Mouse (Mus musculus): ENCODE data around the gene Olfr702. TPM values are rescaled to one million over a fixed set of nuclear protein-coding genes. Genes with fewer than 3 reads are reported as not detected.

Olfr702 gene
- polyA plus RNA-seq (2012; ENCODE audit: insufficient read depth, insufficient read length, missing spikeins), result not detected in 2 replicates

GRCm38 (mm10) chr7:106833793-106834192, at the start of gene Olfr702:
TSS of gene Olfr702 (minus strand) at chr7:106833893.
- H3K4me3 ChIP-seq (ENCODE audit: insufficient read depth, low read depth, low read length), result no peak within 1 kb of the TSS
- no peaks in the 10 kb centered on the region for H3K4me1 ChIP-seq (ENCODE audit: control insufficient read depth, insufficient read depth, insufficient read length, low read length)
- no peak within 1 kb of the TSS for H3K27ac ChIP-seq (replicated peaks; ENCODE audit: low read depth, low read length)

GRCm38 (mm10) chr7:106876791-106877190, 43.1 kb upstream of the Olfr702 start, which contains the start of gene Olfr705:
TSS of gene Olfr705 (minus strand) at chr7:106876891.
- Histone ChIP-seq H3K4me3 (ENCODE audit: insufficient read depth, low read depth, low read length) (no peak within 1 kb of the TSS), H3K4me1 (ENCODE audit: control insufficient read depth, insufficient read depth, insufficient read length, low read length) (no peaks in the 10 kb centered on the region), H3K27ac (replicated peaks; ENCODE audit: low read depth, low read length) (no peak within 1 kb of the TSS)

- H3K4me1 ChIP-seq (ENCODE audit: control insufficient read depth, insufficient read depth, insufficient read length, low read length), result no peaks in the 10 kb centered on the region
- no peak within 1 kb of the TSS for H3K27ac ChIP-seq (replicated peaks; ENCODE audit: low read depth, low read length)
- no peak within 1 kb of the TSS for H3K4me3 ChIP-seq (ENCODE audit: insufficient read depth, low read depth, low read length)
These were observed 29.2 kb upstream of the Olfr702 start, which contains the start of gene Olfr704 for GRCm38 (mm10) chr7:106862885-106863284. TSS of gene Olfr704 (plus strand) at chr7:106863185.

GRCm38 (mm10) chr7:106843060-106843459, 9.4 kb upstream of the Olfr702 start, which contains the start of gene Olfr703:
TSS of gene Olfr703 (plus strand) at chr7:106843360.
- Histone ChIP-seq H3K27ac (replicated peaks; ENCODE audit: low read depth, low read length) (no peak within 1 kb of the TSS), H3K4me3 (ENCODE audit: insufficient read depth, low read depth, low read length) (no peak within 1 kb of the TSS), H3K4me1 (ENCODE audit: control insufficient read depth, insufficient read depth, insufficient read length, low read length) (no peaks in the 10 kb centered on the region)

GRCm38 (mm10) chr7:106818414-106818813, 15.3 kb downstream of the Olfr702 start:
- Histone ChIP-seq H3K4me3 (ENCODE audit: insufficient read depth, low read depth, low read length) (no peak overlapping the region), H3K27ac (replicated peaks; ENCODE audit: low read depth, low read length) (no peak overlapping the region), H3K4me1 (ENCODE audit: control insufficient read depth, insufficient read depth, insufficient read length, low read length) (no peaks in the 10 kb centered on the region)

- Histone ChIP-seq H3K4me1 (ENCODE audit: control insufficient read depth, insufficient read depth, insufficient read length, low read length) (no peaks in the 10 kb centered on the region), H3K27ac (replicated peaks; ENCODE audit: low read depth, low read length) (no peak overlapping the region), H3K4me3 (ENCODE audit: insufficient read depth, low read depth, low read length) (no peak overlapping the region)
These were observed 17.9 kb downstream of the Olfr702 start for GRCm38 (mm10) chr7:106815775-106816174.

GRCm38 (mm10) chr7:106813829-106814228, 19.9 kb downstream of the Olfr702 start, which contains the start of gene Olfr701:
TSS of gene Olfr701 (plus strand) at chr7:106814129.
- Histone ChIP-seq H3K4me1 (ENCODE audit: control insufficient read depth, insufficient read depth, insufficient read length, low read length) (no peaks in the 10 kb centered on the region), H3K27ac (replicated peaks; ENCODE audit: low read depth, low read length) (no peak within 1 kb of the TSS), H3K4me3 (ENCODE audit: insufficient read depth, low read depth, low read length) (no peak within 1 kb of the TSS)

- no peaks in the 10 kb centered on the region for H3K4me1 ChIP-seq (ENCODE audit: control insufficient read depth, insufficient read depth, insufficient read length, low read length)
- H3K4me3 ChIP-seq (ENCODE audit: insufficient read depth, low read depth, low read length), result no peak within 1 kb of the TSS
- no peak within 1 kb of the TSS for H3K27ac ChIP-seq (replicated peaks; ENCODE audit: low read depth, low read length)
These were observed 25.0 kb downstream of the Olfr702 start, which contains the start of gene Olfr700 for GRCm38 (mm10) chr7:106808734-106809133. TSS of gene Olfr700 (minus strand) at chr7:106808834.

GRCm38 (mm10) chr7:106793098-106793497, 40.6 kb downstream of the Olfr702 start, which contains the start of gene Olfr699:
TSS of gene Olfr699 (minus strand) at chr7:106793198.
- Histone ChIP-seq H3K4me3 (ENCODE audit: insufficient read depth, low read depth, low read length) (no peak within 1 kb of the TSS), H3K27ac (replicated peaks; ENCODE audit: low read depth, low read length) (no peak within 1 kb of the TSS)

GRCm38 (mm10) chr7:106788330-106788729, 45.4 kb downstream of the Olfr702 start:
- Histone ChIP-seq H3K4me1 (ENCODE audit: control insufficient read depth, insufficient read depth, insufficient read length, low read length) (no peaks in the 10 kb centered on the region), H3K27ac (replicated peaks; ENCODE audit: low read depth, low read length) (no peak overlapping the region), H3K4me3 (ENCODE audit: insufficient read depth, low read depth, low read length) (no peak overlapping the region)

More at GRCm38 (mm10) chr7:106793098-106793497, 40.6 kb downstream of the Olfr702 start, which contains the start of gene Olfr699:
- H3K4me1 ChIP-seq (ENCODE audit: control insufficient read depth, insufficient read depth, insufficient read length, low read length), result no peaks in the 10 kb centered on the region

Other genes with a start within 250 kb of the Olfr702 start
- gene Olfr693, start 153.3 kb downstream of the Olfr702 start, polyA plus RNA-seq (2012; ENCODE audit: insufficient read depth, insufficient read length, missing spikeins), result not detected in 2 replicates
- gene Olfr694, start 142.1 kb downstream of the Olfr702 start, polyA plus RNA-seq (2012; ENCODE audit: insufficient read depth, insufficient read length, missing spikeins), result not detected in 2 replicates
- gene Olfr695, start 117.5 kb downstream of the Olfr702 start, polyA plus RNA-seq (2012; ENCODE audit: insufficient read depth, insufficient read length, missing spikeins), result not detected in 2 replicates
- gene Olfr697, start 91.5 kb downstream of the Olfr702 start, polyA plus RNA-seq (2012; ENCODE audit: insufficient read depth, insufficient read length, missing spikeins), result not detected in 2 replicates
- not detected in 2 replicates for gene Olfr698, start 78.5 kb downstream of the Olfr702 start, polyA plus RNA-seq (2012; ENCODE audit: insufficient read depth, insufficient read length, missing spikeins)
- not detected in 2 replicates for gene Olfr699, start 40.7 kb downstream of the Olfr702 start, polyA plus RNA-seq (2012; ENCODE audit: insufficient read depth, insufficient read length, missing spikeins)
- gene Olfr700, start 25.1 kb downstream of the Olfr702 start, polyA plus RNA-seq (2012; ENCODE audit: insufficient read depth, insufficient read length, missing spikeins), result not detected in 2 replicates
- not detected in 2 replicates for gene Olfr701, start 19.8 kb downstream of the Olfr702 start, polyA plus RNA-seq (2012; ENCODE audit: insufficient read depth, insufficient read length, missing spikeins)
- gene Olfr703, start 9.5 kb upstream of the Olfr702 start, polyA plus RNA-seq (2012; ENCODE audit: insufficient read depth, insufficient read length, missing spikeins), result not detected in 2 replicates
- gene Olfr704, start 29.3 kb upstream of the Olfr702 start, polyA plus RNA-seq (2012; ENCODE audit: insufficient read depth, insufficient read length, missing spikeins), result not detected in 2 replicates
- gene Olfr705, start 43.0 kb upstream of the Olfr702 start, polyA plus RNA-seq (2012; ENCODE audit: insufficient read depth, insufficient read length, missing spikeins), result not detected in 2 replicates
- not detected in 2 replicates for gene Olfr706, start 54.3 kb upstream of the Olfr702 start, polyA plus RNA-seq (2012; ENCODE audit: insufficient read depth, insufficient read length, missing spikeins)
- gene Olfr707, start 67.3 kb upstream of the Olfr702 start, polyA plus RNA-seq (2012; ENCODE audit: insufficient read depth, insufficient read length, missing spikeins), result not detected in 2 replicates
- not detected in 2 replicates for gene Olfr1532-ps1, start 74.1 kb upstream of the Olfr702 start, polyA plus RNA-seq (2012; ENCODE audit: insufficient read depth, insufficient read length, missing spikeins)
- gene Olfr709-ps1, start 98.3 kb upstream of the Olfr702 start, polyA plus RNA-seq (2012; ENCODE audit: insufficient read depth, insufficient read length, missing spikeins), result not detected in 2 replicates
- not detected in 2 replicates for gene Olfr710, start 114.4 kb upstream of the Olfr702 start, polyA plus RNA-seq (2012; ENCODE audit: insufficient read depth, insufficient read length, missing spikeins)
- gene Olfr6, start 130.0 kb upstream of the Olfr702 start, polyA plus RNA-seq (2012; ENCODE audit: insufficient read depth, insufficient read length, missing spikeins), result not detected in 2 replicates
- gene Olfr711, start 141.6 kb upstream of the Olfr702 start, polyA plus RNA-seq (2012; ENCODE audit: insufficient read depth, insufficient read length, missing spikeins), result not detected in 2 replicates
- not detected in 2 replicates for gene Olfr2, start 172.2 kb upstream of the Olfr702 start, polyA plus RNA-seq (2012; ENCODE audit: insufficient read depth, insufficient read length, missing spikeins)
- gene Olfr713, start 197.3 kb upstream of the Olfr702 start, polyA plus RNA-seq (2012; ENCODE audit: insufficient read depth, insufficient read length, missing spikeins), result not detected in 2 replicates
- not detected in 2 replicates for gene Olfr714, start 237.1 kb upstream of the Olfr702 start, polyA plus RNA-seq (2012; ENCODE audit: insufficient read depth, insufficient read length, missing spikeins)

All from brown adipose tissue, adult 24 weeks (tissue).